Mouse (Mus musculus) T-helper 1 cell (primary cell): ENCODE results near the gene Smco2.

Experiments
- in situ Hi-C: fragments of 300-600 bp; cut with MboI, MseI; formaldehyde crosslinking; loops from one replicate; pipeline ENCODE4 v1.15.1; 2025; ENCODE audit warnings: high pct_unique_total_duplicates

Gene Smco2

DNA sequence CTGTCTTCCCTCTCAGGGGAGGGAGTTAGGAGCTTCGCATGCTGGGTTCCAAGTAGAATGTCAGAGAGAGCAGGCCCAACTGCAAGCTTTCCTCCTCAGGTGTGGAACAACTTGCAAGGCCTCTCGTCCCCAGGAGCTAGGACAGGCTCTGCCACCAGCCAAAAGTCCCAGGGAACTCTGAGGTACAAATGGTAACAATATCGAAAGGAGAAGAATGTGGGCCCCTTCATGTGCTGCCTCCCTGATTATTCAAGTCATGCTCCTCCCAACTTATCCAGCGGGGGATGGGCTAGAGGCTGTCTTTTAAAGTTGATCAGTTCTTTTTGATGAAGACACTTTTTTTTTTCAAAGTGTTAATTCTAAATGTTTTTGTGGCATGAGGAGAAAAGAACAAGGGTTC, at the start of gene Smco2:
Gene Smco2 (plus strand): TSS at position 55 of the 400 bp plus-strand sequence.
- in situ Hi-C loops: loop anchor here (25.0 kb wide), 1 partner anchor 1287 kb away; no protein-coding TSS in a partner anchor

- in situ Hi-C loops: no loop called here
Observed at GRCm38 (mm10) chr6:146809991-146810390, 39.9 kb upstream of the Smco2 start.

DNA sequence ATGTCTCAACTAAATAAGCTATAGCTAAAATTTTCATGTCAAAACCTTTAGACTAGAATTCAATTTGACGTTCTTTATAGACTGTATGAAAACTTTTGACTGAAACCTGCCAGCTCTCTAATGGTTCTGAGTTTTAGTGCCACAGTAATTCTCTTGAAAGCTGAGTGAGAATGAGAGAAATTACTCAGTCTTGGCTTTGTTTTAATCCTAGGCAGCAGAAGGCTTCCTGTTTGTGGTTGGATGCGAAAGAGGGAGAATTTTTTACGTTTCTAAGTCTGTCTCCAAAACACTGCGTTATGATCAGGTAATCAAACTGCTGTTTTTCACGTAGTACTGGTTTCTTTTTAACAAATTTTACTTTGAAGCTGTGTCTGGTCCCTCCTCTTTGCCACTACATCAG, 36.9 kb upstream of the Smco2 start:
- in situ Hi-C loops: no loop called here

DNA sequence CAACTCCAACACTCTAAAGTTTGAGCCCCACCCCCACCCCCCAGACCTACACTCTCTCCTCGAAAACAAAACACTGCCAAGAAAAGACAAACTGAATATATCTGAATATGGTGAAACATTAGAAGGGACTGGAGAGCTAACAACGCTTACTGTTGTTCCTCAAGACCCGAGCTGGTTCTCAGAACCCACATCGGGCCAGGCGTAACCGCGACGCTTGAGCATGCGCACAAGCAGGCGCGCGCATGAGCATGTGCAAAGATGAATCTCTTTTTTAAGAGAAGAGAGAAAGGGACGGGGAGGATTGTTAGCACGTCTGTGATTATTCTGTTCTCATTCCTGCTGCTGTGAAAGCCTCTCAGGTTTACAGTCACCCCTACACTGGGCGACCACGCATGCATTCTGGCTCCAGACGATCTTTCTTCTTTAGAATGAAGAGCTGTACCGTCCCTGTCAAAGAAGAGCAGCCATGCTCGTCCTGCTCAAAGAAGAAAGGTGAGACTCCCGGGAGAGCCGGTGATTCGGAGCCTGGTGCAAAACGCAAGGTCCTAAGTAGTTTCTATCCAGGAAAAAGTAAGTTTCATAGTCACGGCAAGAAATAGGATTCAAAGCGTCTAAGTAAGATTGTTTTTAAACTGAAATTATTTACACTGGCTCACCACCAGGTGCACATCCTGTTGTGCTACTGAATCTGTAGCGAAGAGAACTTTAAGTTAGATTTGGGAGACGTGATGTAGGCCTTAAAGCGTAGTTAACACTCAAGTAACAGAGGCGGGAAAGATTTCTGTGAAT, 29.5 kb upstream of the Smco2 start:
- in situ Hi-C loops: no loop called here

- in situ Hi-C loops: no loop called here
Observed at GRCm38 (mm10) chr6:146821958-146822357, 27.9 kb upstream of the Smco2 start.

- in situ Hi-C loops: no loop called here
Observed at GRCm38 (mm10) chr6:146824727-146825486, 25.0 kb upstream of the Smco2 start.

DNA sequence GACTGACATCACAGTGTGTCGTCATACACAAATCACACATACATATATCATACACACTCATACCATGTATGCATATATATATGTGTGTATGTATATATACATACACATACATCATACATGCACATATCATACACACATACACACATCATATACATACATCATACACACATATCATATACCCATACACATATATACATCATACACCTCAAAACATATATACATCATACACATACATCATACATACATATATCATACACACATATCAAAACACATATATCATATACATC, 24.5 kb upstream of the Smco2 start:
- in situ Hi-C loops: no loop called here

- in situ Hi-C loops: no loop called here
Observed at GRCm38 (mm10) chr6:146831320-146831719, 18.6 kb upstream of the Smco2 start.

- in situ Hi-C loops: no loop called here
Observed at GRCm38 (mm10) chr6:146833485-146834314, 16.2 kb upstream of the Smco2 start.

- in situ Hi-C loops: no loop called here
Observed at GRCm38 (mm10) chr6:146834342-146834741, 15.6 kb upstream of the Smco2 start.

DNA sequence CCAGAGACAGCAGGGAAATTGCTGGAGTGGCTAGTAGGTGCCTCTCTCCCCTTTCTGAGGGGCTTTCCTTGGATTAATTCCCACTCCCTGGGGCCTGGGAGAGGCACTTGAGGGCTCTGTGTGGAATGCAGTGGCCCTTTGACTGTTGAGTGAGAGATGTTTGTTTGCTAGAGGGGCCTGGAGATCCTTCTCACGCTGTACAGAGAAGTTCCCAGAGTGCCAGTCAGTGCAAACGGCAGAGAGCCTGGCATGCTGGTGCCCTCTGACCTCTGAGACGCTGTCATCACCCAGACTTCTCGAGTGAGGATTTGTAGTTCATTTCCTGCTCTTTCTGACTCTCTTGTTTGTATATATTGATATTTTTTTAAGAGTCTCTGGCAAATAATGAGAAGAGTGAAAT, 14.1 kb upstream of the Smco2 start:
- in situ Hi-C loops: no loop called here

- in situ Hi-C loops: no loop called here
Observed at GRCm38 (mm10) chr6:146837316-146837715, 12.6 kb upstream of the Smco2 start.

DNA sequence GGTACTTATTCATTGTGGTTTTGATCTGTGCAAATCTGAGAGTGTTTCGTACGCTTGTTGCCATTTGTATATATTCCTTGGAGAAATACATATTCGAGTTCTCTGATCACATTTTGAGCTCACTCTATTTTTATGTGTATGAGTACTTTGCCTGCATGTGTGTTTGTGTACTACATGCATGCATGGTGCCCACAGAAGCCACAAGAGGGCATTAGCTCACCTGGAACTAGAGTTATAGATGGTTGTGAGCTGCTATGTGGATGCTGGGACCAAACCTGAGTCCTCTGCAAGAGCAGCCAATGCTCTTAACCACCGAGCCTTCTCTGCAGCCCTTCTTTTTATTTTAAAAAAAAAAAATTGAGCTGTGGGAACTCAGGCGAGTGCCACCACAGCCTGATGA, 11.5 kb upstream of the Smco2 start:
- in situ Hi-C loops: no loop called here

DNA sequence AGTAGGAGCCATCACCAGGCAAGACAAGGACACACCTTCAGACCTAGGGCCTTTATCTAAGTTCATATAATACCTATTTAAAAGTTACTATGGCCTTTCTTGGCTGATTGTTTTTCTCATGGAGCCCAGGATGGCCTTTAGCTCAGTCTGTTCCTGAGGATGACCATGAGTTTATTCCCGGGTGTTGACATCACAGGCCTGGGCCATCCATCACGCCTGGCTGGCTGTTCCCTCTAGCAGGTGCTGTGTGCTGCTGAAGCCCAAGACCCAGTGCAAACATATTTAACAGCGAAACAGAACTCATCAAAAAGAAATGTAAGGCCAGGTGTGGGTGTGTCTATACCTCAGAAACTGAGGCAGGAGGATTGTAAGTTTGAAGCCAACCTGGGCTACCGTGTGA, 11.0 kb upstream of the Smco2 start:
- in situ Hi-C loops: no loop called here

DNA sequence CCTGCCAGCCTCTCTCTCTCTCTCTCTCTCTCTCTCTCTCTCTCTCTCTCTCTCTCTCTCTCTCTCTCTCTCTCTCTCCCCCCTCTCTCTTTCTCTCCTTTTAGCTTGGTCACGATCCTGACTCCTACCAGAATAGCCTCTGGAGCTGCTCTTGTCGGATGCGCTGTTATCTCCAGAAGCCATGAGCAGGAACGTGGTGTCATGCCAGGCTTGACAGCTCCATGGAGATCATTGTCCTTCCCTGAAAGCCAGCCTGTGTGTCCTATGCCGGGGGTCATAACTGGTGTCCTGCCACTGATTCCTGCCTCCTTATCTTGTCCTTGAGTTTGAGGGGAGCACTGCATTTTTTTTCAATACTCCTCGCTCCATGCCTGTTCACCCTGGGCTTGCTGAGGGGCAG, 5.0 kb upstream of the Smco2 start:
- in situ Hi-C loops: no loop called here

- in situ Hi-C loops: no loop called here
Observed at GRCm38 (mm10) chr6:146845347-146845746, 4.6 kb upstream of the Smco2 start.

DNA sequence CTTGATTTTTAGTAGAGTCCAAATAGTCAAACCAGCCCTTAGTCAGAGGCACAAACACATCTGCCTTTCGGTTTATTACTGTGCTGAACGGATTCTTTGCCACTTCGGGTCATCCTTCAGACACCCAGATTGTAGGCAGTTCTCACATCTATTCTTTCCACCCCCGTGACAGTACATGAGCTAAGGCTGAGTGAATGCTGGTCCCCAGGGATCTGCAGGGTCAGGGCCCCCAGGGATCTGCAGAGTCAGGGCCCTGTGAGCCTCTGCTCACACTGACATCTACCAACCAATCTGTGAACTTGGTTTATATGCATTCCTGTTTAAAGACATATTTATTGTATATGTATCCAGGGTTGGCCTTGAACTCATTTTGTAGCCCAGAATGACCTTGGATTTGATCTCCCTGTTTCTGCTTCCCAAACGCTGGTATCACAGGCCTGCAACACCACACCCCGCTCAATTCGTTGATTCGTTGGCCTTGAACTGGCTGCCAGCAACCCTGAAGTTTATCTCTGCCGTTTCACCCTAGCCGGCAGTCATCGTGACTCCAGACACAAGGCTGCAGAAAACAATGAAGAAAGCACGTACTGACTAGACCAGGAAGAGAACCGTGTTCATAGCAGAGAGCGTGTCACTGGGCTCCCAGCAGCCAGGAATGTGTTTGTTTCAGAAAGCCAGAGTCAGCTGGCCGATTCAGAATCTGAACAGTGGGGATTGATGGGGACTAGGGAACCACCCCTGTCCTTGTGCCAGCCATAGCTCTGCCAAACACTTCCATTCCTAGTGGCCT, 3.7 kb upstream of the Smco2 start:
- in situ Hi-C loops: no loop called here

- in situ Hi-C loops: no loop called here
Observed at GRCm38 (mm10) chr6:146847402-146847801, 2.5 kb upstream of the Smco2 start.

DNA sequence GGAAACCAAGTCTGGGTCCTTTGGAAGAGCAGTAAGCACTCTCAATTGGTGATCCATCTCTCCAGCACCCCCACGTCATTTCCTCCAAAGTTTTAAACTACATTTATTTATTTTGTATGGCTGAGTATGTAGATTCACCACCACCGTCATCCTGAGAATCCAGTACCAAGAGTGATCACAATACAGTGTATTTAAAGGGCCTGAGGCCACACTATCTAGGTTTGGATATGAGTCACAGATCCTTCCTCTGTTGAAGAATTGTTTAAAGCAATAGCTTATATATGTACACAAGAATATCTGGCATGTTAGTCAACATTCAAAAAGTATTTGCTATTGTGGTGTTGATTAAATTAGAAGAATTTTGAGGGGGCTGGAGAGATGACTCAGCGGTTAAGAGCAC, 1.6 kb upstream of the Smco2 start:
- in situ Hi-C loops: no loop called here

DNA sequence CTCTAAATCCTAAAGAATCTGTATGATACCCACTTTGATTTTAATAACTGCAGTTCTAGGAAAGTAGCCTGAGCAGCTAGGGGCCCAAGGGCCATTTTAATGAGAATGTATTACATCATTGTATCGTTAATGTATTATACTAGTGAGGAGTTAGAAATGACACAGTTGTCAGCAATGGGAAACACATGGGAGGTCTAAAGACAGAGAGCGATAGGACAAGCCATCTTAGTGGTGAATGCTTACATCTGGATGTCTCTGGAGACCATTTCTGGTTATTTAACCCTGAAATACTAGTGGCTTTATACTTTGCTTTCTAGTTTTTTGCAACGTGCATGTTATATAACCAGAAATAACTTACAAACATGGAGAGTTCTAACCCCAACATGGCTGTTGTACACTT, 2.0 kb downstream of the Smco2 start:
- in situ Hi-C loops: loop anchor here (25.0 kb wide), 1 partner anchor 1285 kb away; no protein-coding TSS in a partner anchor

- in situ Hi-C loops: loop anchor here (25.0 kb wide), 1 partner anchor 1285 kb away; no protein-coding TSS in a partner anchor
Observed at GRCm38 (mm10) chr6:146852739-146853138, 2.8 kb downstream of the Smco2 start.
